Mouse (Mus musculus) hindbrain, embryonic 10.5 days (tissue): ENCODE data around the gene Napsa. TPM values are rescaled to one million over a fixed set of nuclear protein-coding genes. Genes with fewer than 3 reads are reported as not detected.

ENCODE experiments used
- DNase-seq: peaks from one replicate; pipeline ENCODE4 v3.0.0-alpha.2; 2017; ENCODE audit warnings: low spot score
- H3K27ac ChIP-seq: fragments of 300-500 bp; sonication (generic); 2 replicates; pipeline ENCODE4 v1.5.1; 2016; ENCODE audit warnings: mild to moderate bottlenecking, moderate library complexity
- H3K27me3 ChIP-seq: fragments of 300-500 bp; sonication (generic); 2 replicates; pipeline ENCODE4 v1.6.1; 2016; ENCODE audit warnings: mild to moderate bottlenecking; ENCODE audit not compliant: poor library complexity, insufficient read depth, severe bottlenecking
- H3K36me3 ChIP-seq: fragments of 300-500 bp; sonication (generic); 2 replicates; pipeline ENCODE4 v1.6.1; 2016; ENCODE audit warnings: mild to moderate bottlenecking, moderate library complexity
- H3K4me1 ChIP-seq: fragments of 300-500 bp; sonication (generic); replicated peaks from 2 replicates; pipeline ENCODE4 v1.6.1; 2016; ENCODE audit warnings: mild to moderate bottlenecking
- H3K4me3 ChIP-seq: fragments of 300-500 bp; sonication (generic); 2 replicates; pipeline ENCODE4 v1.5.1; 2016; ENCODE audit warnings: mild to moderate bottlenecking, moderate library complexity
- H3K9me3 ChIP-seq: fragments of 300-500 bp; sonication (generic); 2 replicates; pipeline ENCODE4 v1.6.1; 2016; ENCODE audit warnings: mild to moderate bottlenecking, moderate library complexity
- WGBS: fragments of 180-500 bp; shearing (Covaris S2); methylation state at CpG from one replicate; pipeline ENCODE4 v1.1.7; 2016; 5-methylcytosine and 5-hydroxymethylcytosine counted together
- polyA plus RNA-seq: library from polyadenylated mRNA; unstranded; fragments of >200 nt; fragmentation: Nextera tagmentation; extraction: Ambion mirVana; gene quantifications from 2 replicates; pipeline ENCODE4 v1.2.1, GENCODE M21; 2016

Gene Napsa
- polyA plus RNA-seq, 1 experiment from 2014 or later, result 0.38 TPM

- H3K4me3 ChIP-seq, result no peak overlapping the region
- peaks cover 39% of the 10 kb centered on the region for H3K4me1 ChIP-seq
- H3K9me3 ChIP-seq, result 0 out of 2 replicates have a peak, but pooled peaks cover 3% of the 10 kb centered on the region
- no peak overlapping the region for H3K27ac ChIP-seq
- 90% methylated on average over 6 of the region's 6 CpGs for WGBS
- DNase-seq, result no peak
- no peaks in the 10 kb centered on the region for H3K36me3 ChIP-seq
- H3K27me3 ChIP-seq, result peaks cover 55% of the 10 kb centered on the region
Observed at GRCm38 (mm10) chr7:44585606-44586005, 13.4 kb downstream of the Napsa start.

GRCm38 (mm10) chr7:44586518-44586917 is 14.3 kb downstream of the Napsa start:
- 8% methylated on average over 19 of the region's 19 CpGs for WGBS
- H3K27ac ChIP-seq, result peak overlapping the region; percentile 81
- H3K27me3 ChIP-seq, result peaks cover 64% of the 10 kb centered on the region
- no peaks in the 10 kb centered on the region for H3K36me3 ChIP-seq
- 0 out of 2 replicates have a peak, but pooled peaks cover 3% of the 10 kb centered on the region for H3K9me3 ChIP-seq
- H3K4me1 ChIP-seq, result peaks cover 48% of the 10 kb centered on the region
- DNase-seq, result peak; percentile 56
- peak overlapping the region; percentile 56 for H3K4me3 ChIP-seq

- H3K27me3 ChIP-seq, result peaks cover 68% of the 10 kb centered on the region
- peaks cover 52% of the 10 kb centered on the region for H3K4me1 ChIP-seq
- H3K27ac ChIP-seq, result peak overlapping the region; percentile 81
- peak overlapping the region; percentile 56 for H3K4me3 ChIP-seq
- under 1% methylated on average over 18 of the region's 18 CpGs for WGBS
- H3K36me3 ChIP-seq, result no peaks in the 10 kb centered on the region
- DNase-seq, result peak; percentile 80
- 0 out of 2 replicates have a peak, but pooled peaks cover 3% of the 10 kb centered on the region for H3K9me3 ChIP-seq
Observed at GRCm38 (mm10) chr7:44586930-44587329, 14.8 kb downstream of the Napsa start.

GRCm38 (mm10) chr7:44587676-44588075 is 15.5 kb downstream of the Napsa start:
- WGBS, result 44% methylated on average over 6 of the region's 6 CpGs
- no peak for DNase-seq
- 0 out of 2 replicates have a peak, but pooled peaks cover 3% of the 10 kb centered on the region for H3K9me3 ChIP-seq
- H3K27me3 ChIP-seq, result peaks cover 76% of the 10 kb centered on the region
- peak overlapping the region; percentile 67 for H3K4me3 ChIP-seq
- no peaks in the 10 kb centered on the region for H3K36me3 ChIP-seq
- peaks cover 59% of the 10 kb centered on the region for H3K4me1 ChIP-seq
- H3K27ac ChIP-seq, result no peak overlapping the region

- Histone ChIP-seq H3K9me3 (0 out of 2 replicates have a peak, but pooled peaks cover 3% of the 10 kb centered on the region), H3K36me3 (no peaks in the 10 kb centered on the region), H3K27me3 (peaks cover 82% of the 10 kb centered on the region), H3K4me3 (peak overlapping the region; percentile 67), H3K27ac (peak overlapping the region; percentile 73), H3K4me1 (peaks cover 66% of the 10 kb centered on the region)
- 12% methylated on average over 12 of the region's 12 CpGs for WGBS
- no peak for DNase-seq
Observed at GRCm38 (mm10) chr7:44588338-44588737, 16.2 kb downstream of the Napsa start.

GRCm38 (mm10) chr7:44589149-44589548 is 17.0 kb downstream of the Napsa start:
- 0 out of 2 replicates have a peak, but pooled peaks cover 3% of the 10 kb centered on the region for H3K9me3 ChIP-seq
- DNase-seq, result peak; percentile 87
- under 1% methylated on average over 33 of the region's 33 CpGs for WGBS
- H3K36me3 ChIP-seq, result no peaks in the 10 kb centered on the region
- H3K27me3 ChIP-seq, result peaks cover 87% of the 10 kb centered on the region
- H3K4me3 ChIP-seq, result peak overlapping the region; percentile 67
- H3K27ac ChIP-seq, result peak overlapping the region; percentile 73
- H3K4me1 ChIP-seq, result peaks cover 74% of the 10 kb centered on the region

GRCm38 (mm10) chr7:44589946-44590345 is 17.8 kb downstream of the Napsa start:
- no peaks in the 10 kb centered on the region for H3K36me3 ChIP-seq
- peak; percentile 28 for DNase-seq
- WGBS, result 1% methylated on average over 13 of the region's 13 CpGs
- H3K27me3 ChIP-seq, result peaks cover 85% of the 10 kb centered on the region
- peak overlapping the region; percentile 67 for H3K4me3 ChIP-seq
- H3K27ac ChIP-seq, result peak overlapping the region; percentile 73
- H3K9me3 ChIP-seq, result no peaks in the 10 kb centered on the region
- H3K4me1 ChIP-seq, result peaks cover 77% of the 10 kb centered on the region

GRCm38 (mm10) chr7:44590402-44591347 is 18.5 kb downstream of the Napsa start, which contains the start of gene Kcnc3:
TSS of gene Kcnc3 (plus strand) at chr7:44590664.
- Histone ChIP-seq H3K9me3 (no peaks in the 10 kb centered on the region), H3K27me3 (peaks cover 78% of the 10 kb centered on the region), H3K4me1 (peaks cover 77% of the 10 kb centered on the region), H3K4me3 (peak within 1 kb of the TSS; percentile 67), H3K27ac (peak within 1 kb of the TSS; percentile 80), H3K36me3 (peaks cover 7% of the 10 kb centered on the region)
- WGBS, result under 1% methylated on average over 80 of the region's 80 CpGs
- DNase-seq, result peak; percentile 97

- Histone ChIP-seq H3K27me3 (peaks cover 71% of the 10 kb centered on the region), H3K27ac (peak overlapping the region; percentile 80), H3K36me3 (peaks cover 12% of the 10 kb centered on the region), H3K4me1 (peaks cover 81% of the 10 kb centered on the region), H3K9me3 (no peaks in the 10 kb centered on the region), H3K4me3 (peak overlapping the region; percentile 67)
- under 1% methylated on average over 60 of the region's 60 CpGs for WGBS
- peak; percentile 53 for DNase-seq
Observed at GRCm38 (mm10) chr7:44591348-44592116, 19.4 kb downstream of the Napsa start.

- Histone ChIP-seq H3K4me3 (peak overlapping the region; percentile 67), H3K9me3 (no peaks in the 10 kb centered on the region), H3K4me1 (peaks cover 74% of the 10 kb centered on the region), H3K36me3 (peaks cover 12% of the 10 kb centered on the region), H3K27ac (no peak overlapping the region), H3K27me3 (peaks cover 57% of the 10 kb centered on the region)
- DNase-seq, result no peak
- 3% methylated on average over 15 of the region's 15 CpGs for WGBS
Observed at GRCm38 (mm10) chr7:44593051-44593450, 20.9 kb downstream of the Napsa start.

GRCm38 (mm10) chr7:44593775-44594174 is 21.6 kb downstream of the Napsa start:
- peaks cover 52% of the 10 kb centered on the region for H3K27me3 ChIP-seq
- peaks cover 67% of the 10 kb centered on the region for H3K4me1 ChIP-seq

GRCm38 (mm10) chr7:44594291-44594690 is 22.1 kb downstream of the Napsa start:
- H3K27ac ChIP-seq, result peak overlapping the region; percentile 75

More at GRCm38 (mm10) chr7:44593775-44594174, 21.6 kb downstream of the Napsa start:
- H3K36me3 ChIP-seq, result peaks cover 12% of the 10 kb centered on the region
- no peaks in the 10 kb centered on the region for H3K9me3 ChIP-seq
- DNase-seq, result peak; percentile 95
- H3K4me3 ChIP-seq, result peak overlapping the region; percentile 67
- WGBS, result under 1% methylated on average over 22 of the region's 22 CpGs
- H3K27ac ChIP-seq, result peak overlapping the region; percentile 75

More at GRCm38 (mm10) chr7:44594291-44594690, 22.1 kb downstream of the Napsa start:
- Histone ChIP-seq H3K4me1 (peaks cover 62% of the 10 kb centered on the region), H3K36me3 (peaks cover 12% of the 10 kb centered on the region), H3K9me3 (no peaks in the 10 kb centered on the region), H3K27me3 (peaks cover 48% of the 10 kb centered on the region), H3K4me3 (peak overlapping the region; percentile 67)
- 74% methylated on average over 6 of the region's 6 CpGs for WGBS
- no peak for DNase-seq
